Mouse (Mus musculus) ES-Bruce4 (cell line): ENCODE measurements around the gene Srsf12.

Source experiments
- CTCF ChIP-seq: IDR thresholded peaks from one replicate; pipeline ENCODE4 v1.8.1; 2011; ENCODE audit warnings: low read depth, low read length
- POLR2A ChIP-seq: IDR thresholded peaks from one replicate; pipeline ENCODE4 v1.8.1; 2011; ENCODE audit warnings: low read length; ENCODE audit not compliant: insufficient read depth

DNA sequence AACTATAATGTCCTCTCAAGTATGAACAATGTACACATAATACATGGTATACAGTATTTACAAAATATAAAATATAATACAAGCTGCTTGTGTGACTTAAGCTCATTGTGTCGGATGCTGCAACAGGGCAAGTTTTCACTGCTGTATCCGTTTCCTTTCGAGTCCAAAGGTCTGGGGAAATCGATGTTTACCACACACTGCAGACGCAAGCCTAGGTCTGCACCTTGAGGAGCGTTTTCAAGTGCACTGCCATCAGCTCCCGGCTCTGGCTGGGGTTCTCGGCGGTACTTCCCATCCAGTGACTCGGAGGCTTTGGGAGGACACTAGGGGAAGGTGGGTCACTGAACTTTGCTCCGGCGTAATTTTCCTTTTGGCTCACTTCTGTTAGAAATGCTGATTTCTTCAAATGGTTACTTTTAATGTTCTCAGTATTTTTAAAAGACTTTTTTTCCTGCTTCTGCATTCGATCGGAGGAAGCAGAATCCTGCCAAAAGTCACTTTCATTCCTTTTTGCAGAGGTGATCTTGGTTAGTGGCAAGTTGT lies 37.1 kb downstream of the Srsf12 start:
- TF ChIP-seq POLR2A (no peak), CTCF (no peak)
